Mouse (Mus musculus): Measurements from ENCODE around the gene Icosl. TPM values are rescaled to one million over a fixed set of nuclear protein-coding genes. Genes with fewer than 3 reads are reported as not detected.

Gene Icosl
- total and polyA plus RNA-seq, 2 experiments from 2014 or later: 1.8 to 5.1 TPM

- DNase-seq (ENCODE audit: low spot score) (no peak), ATAC-seq (no peak)
- Histone ChIP-seq H3K9me3 (ENCODE audit: low read length) (no peaks in the 10 kb centered on the region), H3K4me2 (ENCODE audit: low read depth, low read length) (no peak within 1 kb of the TSS), H3K27ac (no peak within 1 kb of the TSS), H3K9ac (replicated peaks; ENCODE audit: low read length) (no peak within 1 kb of the TSS), H3K27me3 (ENCODE audit: insufficient read depth, low read length) (no peaks in the 10 kb centered on the region), H3K4me3 (ENCODE audit: low read length) (no peak within 1 kb of the TSS), H3K36me3 (ENCODE audit: insufficient read depth, low read length) (no peaks in the 10 kb centered on the region), H3K4me1 (ENCODE audit: insufficient read depth, low read length) (0 out of 2 replicates have a peak, but pooled peaks cover 6% of the 10 kb centered on the region)
- WGBS: 86% methylated on average over 5 of the region's 5 CpGs
- no peak for TF ChIP-seq CTCF (IDR thresholded peaks at IDR 0.05; ENCODE audit: low read depth)
Observed at GRCm38 (mm10) chr10:78041647-78042046, 27.5 kb upstream of the Icosl start, which contains the start of gene Dnmt3l. Gene Dnmt3l, plus strand, starts transcription at chr10:78041947.

GRCm38 (mm10) chr10:78042096-78042495, 27.0 kb upstream of the Icosl start:
- Histone ChIP-seq H3K4me2 (ENCODE audit: low read depth, low read length) (no peak overlapping the region), H3K9ac (replicated peaks; ENCODE audit: low read length) (no peak overlapping the region), H3K27me3 (ENCODE audit: insufficient read depth, low read length) (no peaks in the 10 kb centered on the region), H3K9me3 (ENCODE audit: low read length) (no peaks in the 10 kb centered on the region), H3K4me3 (ENCODE audit: low read length) (no peak overlapping the region), H3K27ac (no peak overlapping the region), H3K4me1 (ENCODE audit: insufficient read depth, low read length) (0 out of 2 replicates have a peak, but pooled peaks cover 6% of the 10 kb centered on the region), H3K36me3 (ENCODE audit: insufficient read depth, low read length) (no peaks in the 10 kb centered on the region)
- 83% methylated on average over 7 of the region's 7 CpGs for WGBS
- no peak for TF ChIP-seq CTCF (IDR thresholded peaks at IDR 0.05; ENCODE audit: low read depth)
- no peak for DNase-seq (ENCODE audit: low spot score)
- ATAC-seq: no peak

- no peaks in the 10 kb centered on the region for H3K9me3 ChIP-seq (ENCODE audit: low read length)
- H3K4me1 ChIP-seq (ENCODE audit: insufficient read depth, low read length): 0 out of 2 replicates have a peak, but pooled peaks cover 6% of the 10 kb centered on the region
- H3K4me2 ChIP-seq (ENCODE audit: low read depth, low read length): peak overlapping the region; percentile 53
- peak; percentile 40 for ATAC-seq
- H3K4me3 ChIP-seq (ENCODE audit: low read length): peak overlapping the region; percentile 25
- TF ChIP-seq CTCF (IDR thresholded peaks at IDR 0.05; ENCODE audit: low read depth): no peak
- H3K27ac ChIP-seq: no peak overlapping the region
- WGBS: 57% methylated on average over 14 of the region's 14 CpGs
- H3K9ac ChIP-seq (replicated peaks; ENCODE audit: low read length): no peak overlapping the region
- no peak for DNase-seq (ENCODE audit: low spot score)
- no peaks in the 10 kb centered on the region for H3K27me3 ChIP-seq (ENCODE audit: insufficient read depth, low read length)
- no peaks in the 10 kb centered on the region for H3K36me3 ChIP-seq (ENCODE audit: insufficient read depth, low read length)
Observed at GRCm38 (mm10) chr10:78042697-78043405, 26.3 kb upstream of the Icosl start.

DNA sequence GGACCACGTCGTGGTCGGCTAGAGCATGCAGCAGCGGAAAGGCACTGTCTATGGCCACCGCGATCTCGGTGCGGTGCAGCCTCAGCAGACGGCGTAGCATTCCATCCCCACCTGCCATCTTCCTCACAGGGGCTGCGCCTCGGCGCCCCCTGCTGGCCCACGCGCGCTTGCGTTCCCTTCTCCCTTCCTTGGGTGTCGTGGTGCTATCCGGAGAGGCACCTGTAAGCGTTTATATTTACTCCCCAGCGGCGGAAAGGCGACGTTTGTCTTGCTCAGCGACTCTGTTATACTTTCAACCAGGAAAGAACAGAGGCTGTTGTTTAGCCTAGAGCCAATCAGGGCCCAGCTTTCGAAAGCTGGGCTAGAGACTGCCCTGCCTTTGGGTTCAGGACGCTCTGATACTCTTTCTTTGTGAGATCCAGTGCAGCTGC, 25.7 kb upstream of the Icosl start, which contains the start of gene Aire:
Gene Aire (minus strand): TSS at position 205 of the 431 bp plus-strand sequence.
- 0 out of 2 replicates have a peak, but pooled peaks cover 6% of the 10 kb centered on the region for H3K4me1 ChIP-seq (ENCODE audit: insufficient read depth, low read length)
- 1% methylated on average over 27 of the region's 27 CpGs for WGBS
- H3K4me3 ChIP-seq (ENCODE audit: low read length): peak within 1 kb of the TSS; percentile 25
- TF ChIP-seq CTCF (IDR thresholded peaks at IDR 0.05; ENCODE audit: low read depth): peak; percentile 81
- no peaks in the 10 kb centered on the region for H3K36me3 ChIP-seq (ENCODE audit: insufficient read depth, low read length)
- H3K9me3 ChIP-seq (ENCODE audit: low read length): no peaks in the 10 kb centered on the region
- DNase-seq (ENCODE audit: low spot score) (peak; percentile 74), ATAC-seq (peak; percentile 69)
- no peak within 1 kb of the TSS for H3K27ac ChIP-seq
- H3K9ac ChIP-seq (replicated peaks; ENCODE audit: low read length): no peak within 1 kb of the TSS
- H3K27me3 ChIP-seq (ENCODE audit: insufficient read depth, low read length): no peaks in the 10 kb centered on the region
- H3K4me2 ChIP-seq (ENCODE audit: low read depth, low read length): peak within 1 kb of the TSS; percentile 53

- Histone ChIP-seq H3K4me2 (ENCODE audit: low read depth, low read length) (no peak overlapping the region), H3K9me3 (ENCODE audit: low read length) (no peaks in the 10 kb centered on the region), H3K27me3 (ENCODE audit: insufficient read depth, low read length) (no peaks in the 10 kb centered on the region), H3K36me3 (ENCODE audit: insufficient read depth, low read length) (no peaks in the 10 kb centered on the region), H3K4me1 (ENCODE audit: insufficient read depth, low read length) (0 out of 2 replicates have a peak, but pooled peaks cover 6% of the 10 kb centered on the region), H3K27ac (no peak overlapping the region), H3K9ac (replicated peaks; ENCODE audit: low read length) (no peak overlapping the region), H3K4me3 (ENCODE audit: low read length) (no peak overlapping the region)
- ATAC-seq: no peak
- TF ChIP-seq CTCF (IDR thresholded peaks at IDR 0.05; ENCODE audit: low read depth): no peak
- DNase-seq (ENCODE audit: low spot score): no peak
- 76% methylated on average over 1 of the region's 1 CpGs for WGBS
Observed at GRCm38 (mm10) chr10:78044531-78044930, 24.6 kb upstream of the Icosl start.

DNA sequence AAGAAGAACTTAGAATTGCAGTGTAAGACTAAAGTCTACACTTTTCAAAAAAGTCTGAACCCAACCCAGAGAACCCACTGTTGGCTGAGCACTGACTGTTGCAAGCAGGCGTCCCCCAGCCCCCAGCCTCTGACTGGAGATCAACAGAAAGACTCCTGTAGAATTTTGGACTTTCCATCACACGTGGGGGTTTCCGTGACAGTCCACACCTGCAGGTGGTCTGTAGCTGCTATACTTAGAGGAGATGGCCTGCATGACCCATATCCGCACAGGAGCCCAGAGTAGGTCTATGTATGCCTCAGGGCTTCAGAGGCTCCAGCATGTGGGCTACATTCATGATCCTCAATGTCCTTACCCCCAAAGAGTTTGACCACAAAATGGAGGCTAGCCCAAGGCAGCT, 22.7 kb upstream of the Icosl start:
- Histone ChIP-seq H3K4me3 (ENCODE audit: low read length) (no peak overlapping the region), H3K27ac (no peak overlapping the region), H3K4me2 (ENCODE audit: low read depth, low read length) (no peak overlapping the region), H3K9ac (replicated peaks; ENCODE audit: low read length) (no peak overlapping the region), H3K27me3 (ENCODE audit: insufficient read depth, low read length) (no peaks in the 10 kb centered on the region), H3K36me3 (ENCODE audit: insufficient read depth, low read length) (no peaks in the 10 kb centered on the region), H3K4me1 (ENCODE audit: insufficient read depth, low read length) (0 out of 2 replicates have a peak, but pooled peaks cover 6% of the 10 kb centered on the region), H3K9me3 (ENCODE audit: low read length) (no peaks in the 10 kb centered on the region)
- DNase-seq (ENCODE audit: low spot score): no peak
- 89% methylated on average over 4 of the region's 4 CpGs for WGBS
- TF ChIP-seq CTCF (IDR thresholded peaks at IDR 0.05; ENCODE audit: low read depth): no peak
- no peak for ATAC-seq

Measured in hindbrain, postnatal 0 days (tissue).